Mouse (Mus musculus): Measurements from ENCODE around the gene Arhgef39. TPM values are rescaled to one million over a fixed set of nuclear protein-coding genes. Genes with fewer than 3 reads are reported as not detected.

Gene Arhgef39
- total and polyA plus RNA-seq, 2 experiments from 2014 or later = 3.9 to 4.5 TPM

DNA sequence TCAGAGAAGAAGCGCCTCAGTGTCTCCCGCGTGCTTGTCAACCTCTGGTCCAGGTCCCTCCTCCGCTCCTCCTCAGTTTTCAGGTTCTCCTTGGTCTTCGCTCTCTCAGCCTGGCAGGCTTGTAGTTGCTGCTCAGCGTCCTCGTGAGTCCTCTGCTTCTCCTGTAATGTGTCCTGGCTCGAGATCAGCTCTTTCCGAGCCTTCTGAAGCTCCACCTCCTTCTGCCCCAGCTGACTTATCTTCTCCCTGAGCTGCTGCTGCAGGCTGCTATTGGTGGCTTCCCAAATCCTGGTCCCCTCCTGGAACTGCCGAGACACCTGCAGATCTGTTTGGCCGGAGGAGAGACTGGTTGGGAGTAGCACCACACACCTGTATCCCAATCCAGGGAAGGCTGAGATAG lies 47.2 kb downstream of the Arhgef39 start:
- DNase-seq = no peak
- Histone ChIP-seq H3K9me3 (ENCODE audit: low read length) (no peaks in the 10 kb centered on the region), H3K27ac (ENCODE audit: low read depth, low read length) (no peak overlapping the region), H3K27me3 (ENCODE audit: insufficient read depth, low read length) (peaks cover 9% of the 10 kb centered on the region), H3K36me3 (ENCODE audit: insufficient read depth) (peaks cover 13% of the 10 kb centered on the region), H3K4me1 (ENCODE audit: insufficient read depth) (no peaks in the 10 kb centered on the region), H3K9ac (no peak overlapping the region), H3K4me3 (ENCODE audit: low read depth, low read length) (no peak overlapping the region), H3K4me2 (ENCODE audit: low read depth) (no peak overlapping the region)
- 58% methylated on average over 11 of the region's 11 CpGs for WGBS
- no peak for TF ChIP-seq CTCF (IDR thresholded peaks at IDR 0.05; ENCODE audit: low read depth)
- no peak for ATAC-seq

DNA sequence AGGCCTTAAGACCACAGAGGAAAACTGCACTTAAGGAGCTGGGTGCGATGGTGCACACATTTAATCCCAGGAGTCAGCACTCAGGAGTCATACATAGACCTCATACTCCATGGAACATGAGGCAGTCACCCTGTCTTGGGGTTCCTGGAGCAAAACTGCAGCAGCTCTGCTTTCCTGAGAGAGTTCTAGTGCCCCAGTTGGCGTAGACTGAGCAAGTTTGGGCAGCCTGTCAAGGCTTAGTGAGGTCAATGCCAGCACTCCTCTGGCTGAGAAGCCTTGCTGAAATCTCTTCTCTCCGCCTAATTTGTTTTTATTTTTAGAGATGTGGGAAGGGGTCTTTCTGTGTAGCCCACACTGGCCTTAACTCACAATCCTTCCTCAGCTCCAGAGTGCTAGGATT lies 50.9 kb downstream of the Arhgef39 start:
- WGBS = 66% methylated on average over 3 of the region's 3 CpGs
- no peak for ATAC-seq
- no peak for TF ChIP-seq CTCF (IDR thresholded peaks at IDR 0.05; ENCODE audit: low read depth)

GRCm38 (mm10) chr4:43447251-43447650 lies 52.2 kb downstream of the Arhgef39 start:
- no peaks in the 10 kb centered on the region for H3K9me3 ChIP-seq (ENCODE audit: low read length)
- H3K9ac ChIP-seq = no peak overlapping the region
- H3K27me3 ChIP-seq (ENCODE audit: insufficient read depth, low read length) = no peaks in the 10 kb centered on the region
- 84% methylated on average over 13 of the region's 13 CpGs for WGBS
- no peak overlapping the region for H3K27ac ChIP-seq (ENCODE audit: low read depth, low read length)
- no peak for ATAC-seq
- DNase-seq = no peak
- H3K4me2 ChIP-seq (ENCODE audit: low read depth) = no peak overlapping the region
- peaks cover 32% of the 10 kb centered on the region for H3K36me3 ChIP-seq (ENCODE audit: insufficient read depth)
- H3K4me1 ChIP-seq (ENCODE audit: insufficient read depth) = peaks cover 7% of the 10 kb centered on the region
- TF ChIP-seq CTCF (IDR thresholded peaks at IDR 0.05; ENCODE audit: low read depth) = no peak
- H3K4me3 ChIP-seq (ENCODE audit: low read depth, low read length) = no peak overlapping the region

More for the DNA sequence above, 50.9 kb downstream of the Arhgef39 start:
- Histone ChIP-seq H3K4me2 (ENCODE audit: low read depth) (no peak overlapping the region), H3K27ac (ENCODE audit: low read depth, low read length) (no peak overlapping the region), H3K9ac (no peak overlapping the region), H3K27me3 (ENCODE audit: insufficient read depth, low read length) (no peaks in the 10 kb centered on the region), H3K36me3 (ENCODE audit: insufficient read depth) (peaks cover 32% of the 10 kb centered on the region), H3K4me3 (ENCODE audit: low read depth, low read length) (no peak overlapping the region), H3K4me1 (ENCODE audit: insufficient read depth) (peaks cover 7% of the 10 kb centered on the region), H3K9me3 (ENCODE audit: low read length) (no peaks in the 10 kb centered on the region)
- peak; percentile 39 for DNase-seq

Other genes with a start within 250 kb of the Arhgef39 start
- gene Atp8b5, start 232.5 kb downstream of the Arhgef39 start, total RNA-seq (2014; rRNA removed) = 0.38 and 1.8 TPM in 2 replicates
- 0.23 and 0.52 TPM in 2 replicates for gene Atp8b5, start 232.5 kb downstream of the Arhgef39 start, polyA plus RNA-seq (2015; fragmentation: Nextera tagmentation; extraction: Ambion mirVana)
- gene Rusc2, start 117.7 kb downstream of the Arhgef39 start, total RNA-seq (2014; rRNA removed) = 116 and 148 TPM in 2 replicates
- gene Rusc2, start 117.7 kb downstream of the Arhgef39 start, polyA plus RNA-seq (2015; fragmentation: Nextera tagmentation; extraction: Ambion mirVana) = 73.2 and 75.8 TPM in 2 replicates
- 0.15 and 1.3 TPM in 2 replicates for gene Fam166b, start 70.6 kb downstream of the Arhgef39 start, total RNA-seq (2014; rRNA removed)
- gene Fam166b, start 70.6 kb downstream of the Arhgef39 start, polyA plus RNA-seq (2015; fragmentation: Nextera tagmentation; extraction: Ambion mirVana) = 0.58 and 0.96 TPM in 2 replicates
- gene Tesk1, start 57.8 kb downstream of the Arhgef39 start, total RNA-seq (2014; rRNA removed) = 101 and 124 TPM in 2 replicates
- gene Tesk1, start 57.8 kb downstream of the Arhgef39 start, polyA plus RNA-seq (2015; fragmentation: Nextera tagmentation; extraction: Ambion mirVana) = 14.8 and 15.4 TPM in 2 replicates
- gene Cd72, start 45.1 kb downstream of the Arhgef39 start, total RNA-seq (2014; rRNA removed) = 0.19 TPM in 1 of 2 replicates, not detected in the other
- 3.2 and 4.6 TPM in 2 replicates for gene Cd72, start 45.1 kb downstream of the Arhgef39 start, polyA plus RNA-seq (2015; fragmentation: Nextera tagmentation; extraction: Ambion mirVana)
- gene Sit1, start 16.0 kb downstream of the Arhgef39 start, total RNA-seq (2014; rRNA removed) = not detected in 2 replicates
- not detected in 2 replicates for gene Sit1, start 16.0 kb downstream of the Arhgef39 start, polyA plus RNA-seq (2015; fragmentation: Nextera tagmentation; extraction: Ambion mirVana)
- gene Ccdc107, start 6.8 kb downstream of the Arhgef39 start, total RNA-seq (2014; rRNA removed) = 57.3 and 86.2 TPM in 2 replicates
- 92.2 and 103 TPM in 2 replicates for gene Ccdc107, start 6.8 kb downstream of the Arhgef39 start, polyA plus RNA-seq (2015; fragmentation: Nextera tagmentation; extraction: Ambion mirVana)
- gene Car9, start 7.3 kb upstream of the Arhgef39 start, total RNA-seq (2014; rRNA removed) = 0.14 and 0.31 TPM in 2 replicates
- gene Car9, start 7.3 kb upstream of the Arhgef39 start, polyA plus RNA-seq (2015; fragmentation: Nextera tagmentation; extraction: Ambion mirVana) = 0.65 and 0.70 TPM in 2 replicates
- gene Tpm2, start 24.1 kb upstream of the Arhgef39 start, total RNA-seq (2014; rRNA removed) = 4.1 and 11.7 TPM in 2 replicates
- 5.1 and 8.1 TPM in 2 replicates for gene Tpm2, start 24.1 kb upstream of the Arhgef39 start, polyA plus RNA-seq (2015; fragmentation: Nextera tagmentation; extraction: Ambion mirVana)
- 61.9 and 64.4 TPM in 2 replicates for gene Creb3, start 62.6 kb upstream of the Arhgef39 start, total RNA-seq (2014; rRNA removed)
- gene Creb3, start 62.6 kb upstream of the Arhgef39 start, polyA plus RNA-seq (2015; fragmentation: Nextera tagmentation; extraction: Ambion mirVana) = 84.0 and 87.2 TPM in 2 replicates
- 34.4 and 44.1 TPM in 2 replicates for gene Tln1, start 63.0 kb upstream of the Arhgef39 start, total RNA-seq (2014; rRNA removed)
- 66.2 and 80.4 TPM in 2 replicates for gene Tln1, start 63.0 kb upstream of the Arhgef39 start, polyA plus RNA-seq (2015; fragmentation: Nextera tagmentation; extraction: Ambion mirVana)
- gene Rgp1, start 79.0 kb upstream of the Arhgef39 start, total RNA-seq (2014; rRNA removed) = 17.6 and 22.6 TPM in 2 replicates
- gene Rgp1, start 79.0 kb upstream of the Arhgef39 start, polyA plus RNA-seq (2015; fragmentation: Nextera tagmentation; extraction: Ambion mirVana) = 7.1 and 10.4 TPM in 2 replicates
- 31.6 and 37.7 TPM in 2 replicates for gene Gba2, start 79.2 kb upstream of the Arhgef39 start, total RNA-seq (2014; rRNA removed)
- 45.4 and 45.5 TPM in 2 replicates for gene Gba2, start 79.2 kb upstream of the Arhgef39 start, polyA plus RNA-seq (2015; fragmentation: Nextera tagmentation; extraction: Ambion mirVana)
- gene Msmp, start 84.8 kb upstream of the Arhgef39 start, total RNA-seq (2014; rRNA removed) = not detected in 2 replicates
- 0.38 and 1.9 TPM in 2 replicates for gene Msmp, start 84.8 kb upstream of the Arhgef39 start, polyA plus RNA-seq (2015; fragmentation: Nextera tagmentation; extraction: Ambion mirVana)
- gene Npr2, start 132.2 kb upstream of the Arhgef39 start, total RNA-seq (2014; rRNA removed) = 28.2 and 35.3 TPM in 2 replicates
- gene Npr2, start 132.2 kb upstream of the Arhgef39 start, polyA plus RNA-seq (2015; fragmentation: Nextera tagmentation; extraction: Ambion mirVana) = 7.9 and 9.1 TPM in 2 replicates
- gene Spag8, start 153.9 kb upstream of the Arhgef39 start, total RNA-seq (2014; rRNA removed) = 5.8 and 6.1 TPM in 2 replicates
- 6.0 and 9.1 TPM in 2 replicates for gene Spag8, start 153.9 kb upstream of the Arhgef39 start, polyA plus RNA-seq (2015; fragmentation: Nextera tagmentation; extraction: Ambion mirVana)
- 53.6 and 61.9 TPM in 2 replicates for gene Hint2, start 156.8 kb upstream of the Arhgef39 start, total RNA-seq (2014; rRNA removed)
- gene Hint2, start 156.8 kb upstream of the Arhgef39 start, polyA plus RNA-seq (2015; fragmentation: Nextera tagmentation; extraction: Ambion mirVana) = 80.0 and 101 TPM in 2 replicates
- gene Tmem8b, start 169.3 kb upstream of the Arhgef39 start, total RNA-seq (2014; rRNA removed) = 21.3 and 27.4 TPM in 2 replicates
- 8.2 and 14.1 TPM in 2 replicates for gene Tmem8b, start 169.3 kb upstream of the Arhgef39 start, polyA plus RNA-seq (2015; fragmentation: Nextera tagmentation; extraction: Ambion mirVana)
- gene Fam221b, start 169.4 kb upstream of the Arhgef39 start, total RNA-seq (2014; rRNA removed) = 0.08 TPM in 1 of 2 replicates, not detected in the other
- 1.6 TPM in 2 replicates for gene Fam221b, start 169.4 kb upstream of the Arhgef39 start, polyA plus RNA-seq (2015; fragmentation: Nextera tagmentation; extraction: Ambion mirVana)
- gene Olfr70, start 201.1 kb upstream of the Arhgef39 start, total RNA-seq (2014; rRNA removed) = not detected in 2 replicates
- gene Olfr70, start 201.1 kb upstream of the Arhgef39 start, polyA plus RNA-seq (2015; fragmentation: Nextera tagmentation; extraction: Ambion mirVana) = not detected in 2 replicates
- not detected in 2 replicates for gene Olfr71, start 210.6 kb upstream of the Arhgef39 start, total RNA-seq (2014; rRNA removed)
- gene Olfr71, start 210.6 kb upstream of the Arhgef39 start, polyA plus RNA-seq (2015; fragmentation: Nextera tagmentation; extraction: Ambion mirVana) = not detected in 2 replicates
- gene Hrct1, start 227.5 kb upstream of the Arhgef39 start, total RNA-seq (2014; rRNA removed) = 1.7 TPM in 1 of 2 replicates, not detected in the other
- 0.75 and 1.0 TPM in 2 replicates for gene Hrct1, start 227.5 kb upstream of the Arhgef39 start, polyA plus RNA-seq (2015; fragmentation: Nextera tagmentation; extraction: Ambion mirVana)
- 0.29 and 0.31 TPM in 2 replicates for gene Spaar, start 230.3 kb upstream of the Arhgef39 start, total RNA-seq (2014; rRNA removed)
- gene Spaar, start 230.3 kb upstream of the Arhgef39 start, polyA plus RNA-seq (2015; fragmentation: Nextera tagmentation; extraction: Ambion mirVana) = 0.25 TPM in 2 replicates